Mouse (Mus musculus) heart, postnatal 0 days (tissue): ENCODE measurements at regions not wholly inside any gene's neighbourhood (a gene's known extent, or its start where the extent isn't known, plus 50 kb on each side); places are given as distances from the start of the nearest gene placed in this dataset.

Experiments
- ATAC-seq: fragments of 200-750 bp; cut with Nextera tagmentation; 2 replicates; pipeline ENCODE4 v1.8.0; 2017; ENCODE audit warnings: low read depth, moderate number of reproducible peaks, moderate library complexity; ENCODE audit not compliant: insufficient read depth
- DNase-seq: peaks from one replicate; pipeline ENCODE4 v3.0.0-alpha.2; 2016; ENCODE audit warnings: low spot score
- H3K27ac ChIP-seq: fragments of 300-500 bp; sonication (generic); 2 replicates; pipeline ENCODE4 v1.5.1; 2014; ENCODE audit warnings: low read depth, mild to moderate bottlenecking
- H3K27me3 ChIP-seq: fragments of 300-500 bp; sonication (generic); 2 replicates; pipeline ENCODE4 v1.6.1; 2014; ENCODE audit warnings: low read length, mixed read lengths; ENCODE audit not compliant: control insufficient read depth, insufficient read depth
- H3K36me3 ChIP-seq: fragments of 300-500 bp; sonication (generic); replicated peaks from 2 replicates; pipeline ENCODE4 v1.6.1; 2014; ENCODE audit warnings: low read length, mixed read lengths; ENCODE audit not compliant: control insufficient read depth, insufficient read depth
- H3K4me1 ChIP-seq: fragments of 300-500 bp; sonication (generic); 2 replicates; pipeline ENCODE4 v1.6.1; 2014; ENCODE audit warnings: antibody characterized with exemption; ENCODE audit not compliant: control insufficient read depth, insufficient read depth
- H3K4me2 ChIP-seq: fragments of 300-500 bp; sonication (generic); 2 replicates; pipeline ENCODE4 v1.6.1; 2014; ENCODE audit warnings: low read depth, mild to moderate bottlenecking, low read length, moderate library complexity
- H3K4me3 ChIP-seq: fragments of 300-500 bp; sonication (generic); 2 replicates; pipeline ENCODE4 v1.5.1; 2014; ENCODE audit warnings: low read depth, low read length
- H3K9ac ChIP-seq: fragments of 300-500 bp; sonication (generic); replicated peaks from 2 replicates; pipeline ENCODE4 v1.6.1; 2014; ENCODE audit warnings: low read depth, low read length, mixed read lengths
- H3K9me3 ChIP-seq: fragments of 300-500 bp; sonication (generic); replicated peaks from 2 replicates; pipeline ENCODE4 v1.6.1; 2016; ENCODE audit warnings: low read length; ENCODE audit not compliant: control insufficient read depth
- CTCF ChIP-seq: IDR thresholded peaks from 2 replicates; pipeline ENCODE4 v1.5.1; 2016; ENCODE audit warnings: antibody characterized with exemption, control low read depth, low read depth
- EP300 ChIP-seq: IDR thresholded peaks from 2 replicates; pipeline ENCODE4 v1.6.1; 2016; ENCODE audit warnings: antibody characterized with exemption, low read depth
- WGBS: fragments of 180-500 bp; shearing (Covaris S2); extraction: QIAGEN DNeasy Blood & Tissue Kit; methylation state at CpG from one replicate; pipeline ENCODE4 v1.1.7; 2014; 5-methylcytosine and 5-hydroxymethylcytosine counted together

GRCm38 (mm10) chr12:58619508-58620310, 350.6 kb upstream of the Clec14a start:
- no peak for TF ChIP-seq CTCF
- TF ChIP-seq EP300: no peak
- H3K27me3 ChIP-seq: no peaks in the 10 kb centered on the region
- H3K4me2 ChIP-seq: no peak overlapping the region
- WGBS: 77% methylated on average over 7 of the region's 7 CpGs
- no peaks in the 10 kb centered on the region for H3K9me3 ChIP-seq
- ATAC-seq: no peak
- no peak overlapping the region for H3K4me3 ChIP-seq
- H3K4me1 ChIP-seq: no peaks in the 10 kb centered on the region
- H3K27ac ChIP-seq: no peak overlapping the region
- no peak overlapping the region for H3K9ac ChIP-seq
- no peaks in the 10 kb centered on the region for H3K36me3 ChIP-seq
- no peak for DNase-seq

GRCm38 (mm10) chr12:58594781-58595180, 325.7 kb upstream of the Clec14a start:
- no peak for TF ChIP-seq EP300
- TF ChIP-seq CTCF: no peak
- WGBS: 84% methylated on average over 9 of the region's 9 CpGs

GRCm38 (mm10) chr12:58591480-58591829, 322.4 kb upstream of the Clec14a start:
- TF ChIP-seq EP300 (no peak), CTCF (no peak)
- Histone ChIP-seq H3K27me3 (no peaks in the 10 kb centered on the region), H3K4me2 (no peak overlapping the region), H3K4me1 (no peaks in the 10 kb centered on the region), H3K36me3 (no peaks in the 10 kb centered on the region), H3K27ac (no peak overlapping the region), H3K9ac (no peak overlapping the region), H3K9me3 (no peaks in the 10 kb centered on the region), H3K4me3 (no peak overlapping the region)
- no peak for DNase-seq
- 71% methylated on average over 3 of the region's 3 CpGs for WGBS
- no peak for ATAC-seq

More at GRCm38 (mm10) chr12:58594781-58595180, 325.7 kb upstream of the Clec14a start:
- no peak overlapping the region for H3K27ac ChIP-seq
- H3K4me1 ChIP-seq: no peaks in the 10 kb centered on the region
- no peaks in the 10 kb centered on the region for H3K9me3 ChIP-seq
- H3K36me3 ChIP-seq: no peaks in the 10 kb centered on the region
- ATAC-seq (no peak), DNase-seq (no peak)
- H3K4me2 ChIP-seq: no peak overlapping the region
- H3K4me3 ChIP-seq: no peak overlapping the region
- no peaks in the 10 kb centered on the region for H3K27me3 ChIP-seq
- H3K9ac ChIP-seq: no peak overlapping the region

- Histone ChIP-seq H3K36me3 (no peaks in the 10 kb centered on the region), H3K9me3 (no peaks in the 10 kb centered on the region), H3K4me3 (no peak overlapping the region), H3K27ac (no peak overlapping the region), H3K4me1 (no peaks in the 10 kb centered on the region), H3K27me3 (no peaks in the 10 kb centered on the region), H3K9ac (no peak overlapping the region), H3K4me2 (no peak overlapping the region)
- ATAC-seq (no peak), DNase-seq (no peak)
- 41% methylated on average over 7 of the region's 7 CpGs for WGBS
- no peak for TF ChIP-seq EP300
- TF ChIP-seq CTCF: no peak
These were observed 321.7 kb upstream of the Clec14a start for GRCm38 (mm10) chr12:58590547-58591479.

GRCm38 (mm10) chr12:58581811-58582572, 312.9 kb upstream of the Clec14a start:
- no peak overlapping the region for H3K4me2 ChIP-seq

More at GRCm38 (mm10) chr12:58581811-58582572, 312.9 kb upstream of the Clec14a start:
- H3K36me3 ChIP-seq: no peaks in the 10 kb centered on the region
- H3K4me1 ChIP-seq: no peaks in the 10 kb centered on the region
- TF ChIP-seq EP300 (no peak), CTCF (no peak)
- no peak overlapping the region for H3K9ac ChIP-seq
- WGBS: 85% methylated on average over 5 of the region's 5 CpGs
- H3K9me3 ChIP-seq: no peaks in the 10 kb centered on the region
- H3K27ac ChIP-seq: no peak overlapping the region
- DNase-seq (no peak), ATAC-seq (no peak)
- no peak overlapping the region for H3K4me3 ChIP-seq
- H3K27me3 ChIP-seq: no peaks in the 10 kb centered on the region
